Mouse (Mus musculus) adrenal gland, adult 18-20 months (tissue): Measurements from ENCODE around the gene Gm9936. TPM values are rescaled to one million over a fixed set of nuclear protein-coding genes. Genes with fewer than 3 reads are reported as not detected.
"Not testable (repeated sequence)": the region's sequence is repeated elsewhere in the genome, so short reads cannot be mapped to it uniquely, and the experiment has no call there.

Experiments
- DNase-seq, 2 experiments: peaks; one replicate each; pipeline ENCODE4 v3.0.0; 2021 to 2022; ENCODE audit warnings: low spot score in 2 of 2
- long read RNA-seq, 2 experiments: library from polyadenylated mRNA; stranded (forward); transcript quantifications; one replicate each; pipeline ENCODE4 v2.0.0; 2021
- total RNA-seq, 2 experiments: library from RNA; stranded (reverse); gene quantifications; 1 replicate in 1 of 2; 2 replicates in 1 of 2; pipeline ENCODE4 v1.2.3; 2021

Gene Gm9936
- total RNA-seq, result not detected
- long read RNA-seq, experiment 1, result 0 reads
- long read RNA-seq, experiment 2, result 0 reads

DNA sequence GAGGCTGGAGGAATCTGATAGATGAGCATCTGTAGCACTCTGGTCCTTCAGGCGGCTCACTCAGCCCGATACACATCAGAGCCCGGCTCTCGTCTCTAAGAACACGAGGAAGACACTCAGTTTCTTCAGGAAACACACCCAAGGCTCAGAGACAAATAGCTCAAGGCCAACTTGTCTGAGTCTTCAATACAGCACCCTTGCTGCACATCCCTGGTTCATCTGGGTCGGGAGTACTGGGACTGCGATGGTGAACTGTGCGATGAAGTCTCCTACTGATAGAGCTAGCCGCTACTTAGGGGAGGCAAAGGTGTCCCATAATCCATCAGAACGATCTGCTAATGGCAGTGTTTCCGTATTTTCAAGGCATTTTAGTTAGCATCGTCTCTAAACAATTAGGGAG lies at the start of gene Gm9936:
Gene Gm9936 (minus strand): TSS at position 101 of the 400 bp plus-strand sequence.
- DNase-seq, result no peak

GRCm38 (mm10) chr5:114902413-114902812 lies 43.9 kb upstream of the Gm9936 start:
- DNase-seq, result peak; percentile 35 to 59

- DNase-seq, result no peak
Measured at GRCm38 (mm10) chr5:114898857-114899256, 40.4 kb upstream of the Gm9936 start.

DNA sequence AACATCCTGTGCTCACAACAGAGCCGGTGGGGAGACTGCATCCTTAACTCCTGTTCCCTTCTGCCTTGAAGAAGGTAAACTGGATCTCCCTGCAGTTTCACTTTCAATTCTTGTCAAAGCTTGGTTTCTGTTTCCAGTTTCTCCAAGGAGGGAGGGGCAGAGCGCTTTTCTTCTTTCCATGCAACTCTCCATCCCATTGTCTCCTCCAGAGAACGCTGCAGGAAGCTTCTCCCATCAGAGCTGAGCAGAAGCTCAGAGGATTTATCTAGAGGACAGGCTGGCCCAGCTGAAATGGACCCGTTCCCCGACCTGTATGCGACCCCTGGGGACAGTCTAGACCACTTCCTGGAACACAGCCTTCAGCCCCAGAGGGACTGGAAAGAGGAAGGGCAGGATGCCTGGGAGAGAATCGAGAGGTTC lies 38.9 kb upstream of the Gm9936 start:
- peak; percentile 12 to 37 for DNase-seq

DNA sequence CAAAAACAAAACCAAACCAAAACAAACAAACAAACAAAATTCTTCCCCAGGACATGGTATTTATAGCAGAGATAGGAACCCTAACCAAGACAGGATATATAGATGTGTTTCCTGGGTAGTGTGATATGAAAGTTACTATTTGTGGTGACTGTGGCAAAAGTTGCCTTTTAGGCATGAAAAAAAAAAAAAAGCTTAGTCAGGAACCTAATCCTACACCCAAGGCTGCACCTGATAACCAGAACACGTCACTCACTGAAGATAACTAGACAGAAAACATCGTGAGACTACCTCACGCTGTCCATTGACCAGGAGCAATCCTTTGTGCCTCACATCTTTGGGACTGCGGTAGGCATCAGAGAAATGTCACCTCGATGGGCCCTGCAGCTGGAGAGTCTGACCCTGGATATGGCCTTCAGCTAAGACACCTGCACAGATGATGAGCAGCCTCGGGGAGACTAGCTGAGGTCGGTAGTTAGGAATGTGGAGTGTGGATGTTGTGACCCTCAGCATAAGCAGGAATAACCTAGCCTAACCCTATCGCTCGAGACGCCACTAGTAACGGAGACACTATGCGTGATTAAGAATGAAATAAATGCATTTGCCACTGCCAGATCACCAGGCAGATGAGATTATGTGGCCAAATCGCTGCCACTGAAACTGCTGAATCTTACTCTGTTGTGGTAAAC lies 38.3 kb upstream of the Gm9936 start, which contains the start of gene Oasl2:
Gene Oasl2 (plus strand): TSS at position 249 of the 686 bp plus-strand sequence.
- no peak for DNase-seq

- no peak for DNase-seq
Measured at GRCm38 (mm10) chr5:114895542-114895941, 37.1 kb upstream of the Gm9936 start.

DNA sequence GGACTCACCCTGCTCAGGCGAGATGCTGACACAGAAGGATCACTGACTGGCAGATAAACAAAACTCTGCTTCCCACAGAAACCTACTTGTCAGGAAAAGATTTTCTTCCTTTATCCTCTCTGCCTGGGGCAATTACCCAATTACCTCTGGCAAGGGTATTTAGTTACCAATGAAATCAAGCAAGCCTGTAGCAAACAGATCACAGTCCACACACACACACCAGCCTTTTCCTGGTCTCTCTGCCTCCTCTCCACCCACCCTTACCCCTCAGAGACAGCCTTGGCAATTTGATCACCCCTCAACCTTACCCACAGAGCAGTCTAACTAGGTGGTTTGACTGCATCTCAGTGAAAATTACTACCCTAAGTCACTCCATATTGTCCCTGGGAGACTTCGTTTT lies 30.5 kb upstream of the Gm9936 start:
- no peak for DNase-seq

DNA sequence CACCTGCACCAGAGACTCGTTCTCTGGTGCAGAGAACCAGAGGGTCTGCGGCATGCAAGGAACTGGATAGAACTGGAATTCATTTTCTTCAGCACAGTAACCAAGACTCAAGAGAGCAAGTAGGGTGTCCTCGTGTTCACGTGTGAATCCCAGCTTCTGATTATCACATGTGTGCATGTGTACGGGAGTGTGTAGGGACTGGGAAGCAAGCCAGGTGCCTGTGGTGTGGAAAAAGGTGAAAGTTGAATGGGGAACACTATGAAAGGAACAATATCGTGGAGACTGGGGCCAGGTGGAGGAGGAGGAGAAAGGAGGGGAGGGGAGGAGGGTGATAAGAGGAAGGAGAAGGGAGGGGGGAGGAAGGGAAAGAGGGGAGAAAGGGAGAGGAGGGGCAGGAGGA lies 28.3 kb upstream of the Gm9936 start:
- no peak for DNase-seq

GRCm38 (mm10) chr5:114883022-114883421 lies 24.5 kb upstream of the Gm9936 start:
- no peak for DNase-seq

DNA sequence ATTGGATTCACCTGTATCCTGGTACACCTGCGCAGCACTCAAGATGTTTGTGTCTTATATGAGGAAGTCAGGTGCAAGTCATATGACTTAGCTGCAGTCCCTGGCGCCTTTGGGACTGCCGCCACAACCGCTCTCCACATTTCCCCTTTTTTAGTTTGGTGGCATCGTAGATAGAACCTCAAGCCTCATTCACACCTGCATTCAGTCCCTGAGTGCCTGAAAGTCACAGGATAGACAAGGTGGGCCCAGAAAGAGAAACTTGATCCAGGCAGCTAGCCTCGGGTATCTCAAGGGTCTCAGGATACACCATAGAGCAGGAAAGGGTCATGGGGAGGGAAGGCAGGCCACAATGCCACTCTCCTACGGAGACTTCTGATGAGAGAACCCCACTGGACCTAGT lies 23.8 kb upstream of the Gm9936 start:
- DNase-seq, result not testable (repeated sequence)

DNA sequence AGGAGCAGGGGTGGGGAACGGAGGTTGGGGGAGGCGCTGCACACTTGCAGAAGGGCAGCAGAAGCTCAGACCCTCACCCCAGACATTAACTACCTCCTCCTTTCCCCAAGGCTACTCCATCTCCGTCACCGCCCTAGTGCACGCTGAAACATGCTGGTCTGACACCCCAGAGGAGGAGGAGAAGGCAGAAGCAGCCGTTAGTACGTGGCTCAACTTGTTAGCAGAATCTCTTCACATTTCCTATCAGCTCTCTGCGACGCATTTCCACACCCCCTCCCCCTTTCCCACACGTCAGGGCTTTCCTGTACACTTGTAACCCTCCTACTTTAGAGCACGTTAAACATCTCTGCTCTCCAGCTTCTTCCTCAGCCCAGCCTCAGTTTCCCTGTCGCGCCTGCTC lies 20.9 kb upstream of the Gm9936 start:
- no peak for DNase-seq

- DNase-seq, result no peak
Measured at GRCm38 (mm10) chr5:114877487-114877886, 19.0 kb upstream of the Gm9936 start.

DNA sequence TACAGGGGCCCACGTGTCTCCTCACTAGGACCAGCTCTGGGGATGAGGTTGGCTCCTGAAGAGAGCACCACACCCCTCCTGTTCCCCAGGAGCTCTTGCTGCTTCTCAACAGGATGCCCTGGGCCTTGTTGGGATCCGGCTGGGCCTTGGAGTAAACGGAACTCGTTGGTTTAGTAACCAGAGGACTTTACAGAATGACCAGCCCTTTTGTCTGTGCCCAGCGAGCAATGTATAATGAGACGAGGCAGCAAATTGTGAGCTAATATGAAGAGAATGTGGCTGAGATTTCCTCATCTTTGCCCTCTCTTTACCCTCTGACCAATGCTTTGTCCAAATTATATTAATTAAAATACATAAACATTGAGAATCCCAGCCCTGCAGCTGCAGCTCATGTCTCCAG lies 17.8 kb upstream of the Gm9936 start:
- DNase-seq, result no peak

DNA sequence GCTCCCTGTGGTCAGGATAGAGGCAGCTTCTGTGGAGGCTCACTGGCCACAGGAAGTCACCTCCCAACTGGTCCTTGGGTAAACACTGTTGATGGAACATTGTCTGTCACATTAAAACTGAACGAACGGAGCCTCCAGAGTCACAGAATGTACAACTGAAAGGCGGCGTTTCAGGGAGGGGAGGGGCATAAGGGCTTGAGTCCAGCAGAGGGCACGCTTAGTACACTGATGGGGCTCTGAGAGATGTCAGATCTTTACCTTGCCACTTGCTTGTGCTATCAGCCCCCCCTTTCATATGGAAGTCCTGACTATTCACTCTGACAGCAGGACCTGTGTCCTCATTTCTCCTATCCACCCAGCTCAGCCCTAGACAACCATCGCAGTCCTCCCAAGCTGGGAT lies 17.4 kb upstream of the Gm9936 start:
- no peak for DNase-seq

DNA sequence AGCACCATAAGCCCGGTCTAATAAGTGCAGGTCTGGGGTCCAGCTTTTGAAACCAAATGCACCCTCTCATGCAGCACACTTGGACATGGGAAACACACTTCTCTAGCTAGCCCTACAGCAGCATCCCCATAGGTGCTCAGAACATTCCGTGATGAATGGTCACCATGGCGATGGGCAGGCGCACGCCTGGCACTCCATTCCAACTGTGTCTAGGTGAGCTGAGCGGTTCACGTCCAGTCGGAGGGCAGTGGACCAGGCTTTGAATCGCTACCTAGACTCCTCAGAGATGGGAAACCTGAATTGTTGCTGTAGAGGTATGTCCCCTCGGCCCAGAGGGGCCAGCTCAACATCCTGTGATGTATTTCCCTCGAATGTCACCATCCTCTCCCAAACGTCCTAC lies 6.8 kb upstream of the Gm9936 start:
- no peak for DNase-seq

GRCm38 (mm10) chr5:114864813-114865212 lies 6.3 kb upstream of the Gm9936 start:
- no peak for DNase-seq

- DNase-seq, result no peak
Measured at GRCm38 (mm10) chr5:114861730-114862129, 3.2 kb upstream of the Gm9936 start.

DNA sequence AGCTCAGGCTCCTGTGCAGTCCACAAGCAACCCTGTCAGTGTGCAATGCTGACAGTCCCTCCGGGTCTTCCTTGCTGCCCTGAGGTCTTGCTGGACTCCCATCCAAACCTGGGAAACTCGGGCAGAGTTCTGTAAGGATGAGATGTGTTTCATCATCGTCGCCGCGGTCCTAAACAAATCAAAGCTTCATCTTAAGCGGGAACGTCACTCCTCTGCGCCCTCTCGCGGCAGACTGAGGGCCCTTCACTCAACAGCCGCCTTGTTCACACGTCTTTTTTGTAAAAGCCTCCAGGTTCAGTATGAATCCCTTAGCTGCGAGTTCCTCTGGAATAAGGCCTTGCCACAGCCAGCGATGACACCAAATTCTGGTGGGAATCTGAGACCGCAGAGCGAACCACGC lies 771 bp upstream of the Gm9936 start:
- peak; percentile 67 to 68 for DNase-seq

- not testable (repeated sequence) for DNase-seq
Measured at GRCm38 (mm10) chr5:114853364-114853763, 5.1 kb downstream of the Gm9936 start, which contains the start of gene 4930519G04Rik. Gene 4930519G04Rik (plus strand): TSS chr5:114853664.

GRCm38 (mm10) chr5:114851565-114852236 lies 6.8 kb downstream of the Gm9936 start:
- DNase-seq, result no peak

- DNase-seq, result not testable (repeated sequence)
Measured at GRCm38 (mm10) chr5:114844371-114844770, 14.1 kb downstream of the Gm9936 start.

GRCm38 (mm10) chr5:114842674-114843073 lies 15.8 kb downstream of the Gm9936 start:
- DNase-seq, result no peak
